Mouse (Mus musculus): Measurements from ENCODE around the gene Hmgxb4.
"Not testable (repeated sequence)": the region's sequence is repeated elsewhere in the genome, so short reads cannot be mapped to it uniquely, and the experiment has no call there.

DNA sequence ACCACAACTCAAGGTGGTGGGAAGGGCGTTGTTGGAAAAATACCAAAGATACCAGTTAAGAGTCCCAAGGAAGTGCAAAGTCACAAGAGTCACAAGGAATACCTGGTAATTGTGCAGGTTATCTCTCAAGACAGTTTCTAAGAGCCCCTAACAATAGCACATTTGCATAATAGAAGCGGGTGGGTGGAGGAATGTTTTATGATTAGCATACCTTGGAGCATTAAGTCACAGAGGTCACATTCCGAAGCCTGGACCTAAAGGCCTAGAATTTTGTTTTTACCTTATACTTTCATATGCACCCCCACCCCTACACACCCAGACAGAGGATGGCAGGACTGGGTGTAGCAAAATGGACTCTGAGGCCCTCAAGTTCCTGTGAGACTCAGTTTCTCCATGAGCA is 22.9 kb upstream of the Hmgxb4 start:
- TF ChIP-seq GATA1 (IDR thresholded peaks at IDR 0.05; ENCODE audit: borderline replicate concordance, low read length); CTCF (IDR thresholded peaks at IDR 0.05; ENCODE audit: low read depth, low read length); POLR2AphosphoS5 (IDR thresholded peaks at IDR 0.05; ENCODE audit: insufficient replicate concordance, low read depth, low read length); TAL1 (conservative IDR thresholded peaks at IDR 0.05; ENCODE audit: low read depth, low read length): not testable (repeated sequence)

All from G1E (cell line).